Mouse (Mus musculus) fibroblast of lung, adult 2 months (primary cell): Measurements from ENCODE around the gene Hand2.

ENCODE experiments used
- DNase-seq: peaks from one replicate; pipeline ENCODE4 v3.0.0-alpha.2; 2011; ENCODE audit warnings: low read depth

The Hand2 gene

GRCm38 (mm10) chr8:57342386-57343090, 21.8 kb downstream of the Hand2 start:
- DNase-seq = no peak

GRCm38 (mm10) chr8:57343731-57344315, 23.0 kb downstream of the Hand2 start:
- DNase-seq = no peak

DNA sequence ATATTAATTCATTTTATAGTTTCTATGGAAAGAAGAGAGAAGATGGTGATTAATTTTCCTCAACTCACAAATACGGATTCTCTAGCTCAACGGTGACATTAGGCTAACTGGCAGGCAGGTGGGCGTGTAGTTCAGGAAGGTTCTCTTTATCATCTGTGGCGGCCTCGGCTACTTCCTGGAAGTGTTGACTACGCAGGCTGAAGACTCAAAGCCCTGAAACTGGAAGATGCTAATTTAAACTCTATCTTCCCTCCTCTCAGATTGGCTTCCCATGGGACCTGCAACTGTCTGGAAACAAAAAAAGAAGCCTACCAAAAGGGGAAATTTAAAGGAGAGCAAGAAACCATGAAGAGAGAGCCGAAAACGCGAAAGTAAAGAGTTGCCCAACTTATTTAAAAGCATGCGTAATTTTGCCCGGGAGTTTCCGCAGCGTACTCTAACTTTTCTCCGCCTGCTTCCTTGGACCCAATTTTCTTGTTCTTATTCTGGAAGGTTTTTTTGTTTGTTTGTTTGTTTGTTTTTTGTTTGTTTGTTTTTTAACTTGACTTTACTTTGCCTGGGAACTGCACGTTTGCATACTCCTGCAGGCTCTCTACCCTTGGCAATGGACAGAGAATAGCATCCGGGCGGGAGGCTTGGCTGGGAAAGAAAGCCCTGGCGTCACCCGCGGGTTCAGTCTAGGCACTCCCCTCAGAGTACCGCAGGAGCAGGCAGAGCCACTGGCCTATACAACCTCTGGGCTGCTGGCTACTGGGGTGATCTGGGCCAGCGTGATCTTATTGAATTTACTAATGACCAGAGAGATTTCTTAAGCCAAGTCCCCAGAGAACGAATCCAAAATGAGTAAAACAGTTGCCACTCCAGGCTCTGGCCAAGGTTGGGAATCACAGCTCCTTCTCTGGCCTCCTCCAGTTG, 24.4 kb downstream of the Hand2 start:
- no peak for DNase-seq

DNA sequence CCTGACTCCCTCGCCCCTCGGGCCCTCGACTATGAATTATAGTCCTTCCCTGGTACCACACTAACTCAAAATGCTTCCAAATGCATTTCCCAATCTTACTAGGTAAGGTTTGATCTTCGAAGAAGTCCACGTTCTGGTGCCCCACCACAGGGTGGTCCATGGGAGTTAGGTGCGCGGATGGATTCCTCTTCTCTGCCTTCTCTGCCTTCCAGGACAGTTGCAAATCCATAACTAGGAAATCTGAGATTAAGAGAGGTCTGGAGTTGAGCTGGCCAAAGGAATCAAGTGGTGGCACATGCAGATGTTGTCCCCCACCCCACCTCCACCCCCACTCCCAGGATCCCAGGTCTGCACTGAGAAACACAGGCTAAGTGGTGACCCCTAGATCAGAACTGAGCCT, 25.6 kb downstream of the Hand2 start:
- no peak for DNase-seq

DNA sequence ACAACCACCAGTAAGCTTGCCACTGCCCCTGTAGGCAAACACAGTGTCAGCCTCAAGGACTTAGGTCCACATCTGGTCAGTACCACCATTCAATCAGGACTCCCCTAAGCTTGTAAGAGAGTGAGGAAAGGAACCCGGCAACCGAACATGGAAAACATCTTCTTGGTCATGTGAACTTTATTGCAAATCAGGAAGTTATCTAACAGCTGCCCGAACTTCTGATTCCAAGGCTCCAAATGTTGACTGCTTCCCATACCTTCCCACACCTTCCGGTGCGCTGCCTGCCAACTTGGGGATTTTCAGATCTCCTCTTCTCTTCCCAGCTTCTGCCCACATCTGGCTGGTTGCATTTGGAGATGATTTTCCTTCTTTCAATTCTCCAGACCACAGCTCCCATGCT, 26.4 kb downstream of the Hand2 start:
- DNase-seq = no peak

DNA sequence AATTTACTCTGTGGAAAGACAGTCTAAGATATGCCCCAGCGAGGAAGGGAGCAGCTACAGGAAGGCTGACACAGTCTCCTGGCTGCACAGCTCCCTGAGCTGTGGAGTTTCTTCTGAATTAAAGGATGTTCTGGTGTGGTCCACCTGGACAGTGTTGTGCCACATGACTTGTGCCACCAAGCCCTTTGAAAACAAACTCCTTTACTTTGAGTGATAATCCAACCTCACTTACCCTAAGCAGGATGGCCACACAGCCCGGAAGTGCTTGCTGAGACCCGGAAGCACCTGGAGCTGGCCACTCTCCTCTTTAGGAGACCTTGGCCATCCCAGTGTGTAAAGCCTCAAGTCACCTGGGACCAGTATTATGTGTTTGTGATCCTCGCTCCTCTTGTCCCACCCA, 27.5 kb downstream of the Hand2 start:
- no peak for DNase-seq

DNA sequence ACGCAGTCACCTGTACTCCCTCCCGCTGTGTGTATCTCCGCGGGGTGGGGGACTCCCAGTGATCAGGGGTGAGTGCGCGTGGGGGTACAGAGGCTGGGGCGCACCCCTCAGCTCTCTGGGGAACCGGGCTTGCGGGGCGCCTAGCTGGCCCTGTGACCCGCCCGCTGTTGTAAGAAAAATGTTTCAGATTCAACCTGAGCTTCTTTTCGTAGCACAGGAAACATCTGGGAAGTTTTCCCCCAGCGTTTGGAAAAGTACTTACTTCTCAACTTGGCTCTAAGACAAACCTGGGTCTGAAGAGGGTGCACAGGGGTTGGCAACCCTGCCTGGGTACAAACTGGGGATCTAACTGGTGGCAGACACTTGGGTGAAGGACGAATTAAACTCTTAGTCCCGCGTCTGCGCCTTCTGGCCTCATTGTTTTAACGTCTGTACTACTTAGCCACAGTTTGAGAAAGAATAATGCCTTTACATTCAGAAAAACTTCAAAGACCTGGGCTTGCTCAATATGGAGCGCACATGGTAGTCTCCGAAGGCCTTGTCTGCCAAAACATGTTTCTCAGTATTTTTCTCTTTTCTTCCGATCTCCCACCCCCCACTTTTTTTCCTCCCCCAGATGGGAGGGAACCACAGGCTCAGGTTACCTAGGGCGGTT, 28.2 kb downstream of the Hand2 start:
- no peak for DNase-seq

DNA sequence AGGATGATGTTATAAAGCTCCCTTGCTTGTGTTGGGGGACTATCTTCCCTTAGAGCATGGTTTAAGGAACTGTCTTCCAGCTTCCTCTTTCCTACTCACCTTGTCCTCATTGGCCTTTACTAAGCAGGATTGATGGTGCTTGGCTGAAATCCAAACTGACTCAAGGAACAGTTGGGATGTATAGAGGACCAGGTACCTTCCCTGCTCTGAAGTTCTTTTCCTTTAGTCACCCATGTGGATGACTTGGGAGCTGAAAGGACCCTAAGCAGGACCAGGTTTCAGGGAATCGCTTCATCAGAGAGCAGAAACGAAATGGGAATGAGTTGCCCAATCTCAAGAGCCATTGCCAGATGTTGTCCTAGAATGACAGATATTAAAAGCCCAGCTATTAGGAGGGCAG, 31.1 kb downstream of the Hand2 start:
- no peak for DNase-seq

DNA sequence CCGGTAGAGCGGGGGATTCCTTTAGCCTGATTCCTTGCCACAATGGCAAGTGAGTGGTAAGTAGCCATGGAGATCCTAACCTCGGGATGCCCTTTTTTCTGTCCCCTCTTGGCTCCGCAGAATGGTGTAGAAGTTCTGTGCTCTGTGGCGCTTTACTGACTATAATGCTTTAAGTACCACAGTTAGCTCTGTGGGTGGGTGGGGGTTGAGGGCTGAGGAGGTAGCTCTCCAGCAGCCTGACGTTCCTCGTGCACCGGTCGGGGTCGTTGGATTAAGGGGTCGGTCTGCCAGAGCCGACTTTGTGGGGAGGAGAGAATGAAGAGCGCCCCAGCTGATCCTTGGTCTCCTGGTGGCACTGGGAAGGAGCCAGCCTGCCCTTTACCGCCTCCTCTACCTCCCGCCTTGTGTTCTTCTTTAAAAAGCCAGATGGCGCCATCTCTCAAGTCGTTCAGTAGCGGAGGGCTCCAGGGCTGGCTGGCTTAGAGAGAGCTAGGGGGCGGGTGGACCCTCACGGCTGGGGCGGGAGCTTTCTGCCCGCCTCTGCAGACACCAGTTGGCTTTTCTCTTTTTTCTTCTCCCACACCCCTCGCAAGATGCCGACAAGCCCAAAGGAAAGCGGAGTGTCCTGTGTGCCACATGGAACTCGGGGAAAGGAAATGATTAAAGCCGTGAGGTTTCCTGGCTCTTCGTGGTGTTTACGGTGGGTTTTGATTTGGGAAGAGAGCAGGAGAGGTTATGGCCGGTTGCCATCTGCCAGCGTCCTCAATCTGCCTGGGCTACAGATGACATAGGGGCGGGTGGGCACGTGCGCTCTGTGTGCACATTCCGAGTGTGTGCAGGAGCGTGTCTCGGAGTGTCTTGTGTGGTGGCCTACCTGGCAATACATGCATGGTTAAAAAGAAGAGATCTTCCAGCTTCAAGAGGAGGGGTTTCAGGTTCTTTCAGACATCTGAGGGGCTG, 32.8 kb downstream of the Hand2 start:
- DNase-seq = no peak

GRCm38 (mm10) chr8:57354876-57355275, 34.1 kb downstream of the Hand2 start:
- no peak for DNase-seq

- no peak for DNase-seq
Measured at GRCm38 (mm10) chr8:57356529-57357325, 35.9 kb downstream of the Hand2 start.

DNA sequence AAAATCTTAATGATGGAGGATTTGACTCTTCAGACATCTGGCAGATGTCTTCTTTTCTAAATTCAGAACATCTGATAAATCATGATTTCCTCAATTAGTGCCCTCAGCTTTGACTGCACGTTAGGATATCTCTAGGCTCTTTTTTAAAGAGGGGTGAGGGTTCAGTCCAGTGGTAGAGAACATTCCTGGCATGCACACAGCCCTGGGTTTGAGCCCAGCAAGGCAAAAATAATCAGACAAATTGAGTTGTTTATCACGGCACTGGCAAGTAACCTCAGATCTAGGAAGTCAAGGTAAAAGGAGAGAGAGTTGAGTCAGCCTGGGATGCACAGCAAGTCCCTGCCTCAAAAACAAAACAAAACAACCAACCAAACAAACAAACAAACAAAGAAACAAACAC, 39.7 kb downstream of the Hand2 start:
- DNase-seq = no peak

DNA sequence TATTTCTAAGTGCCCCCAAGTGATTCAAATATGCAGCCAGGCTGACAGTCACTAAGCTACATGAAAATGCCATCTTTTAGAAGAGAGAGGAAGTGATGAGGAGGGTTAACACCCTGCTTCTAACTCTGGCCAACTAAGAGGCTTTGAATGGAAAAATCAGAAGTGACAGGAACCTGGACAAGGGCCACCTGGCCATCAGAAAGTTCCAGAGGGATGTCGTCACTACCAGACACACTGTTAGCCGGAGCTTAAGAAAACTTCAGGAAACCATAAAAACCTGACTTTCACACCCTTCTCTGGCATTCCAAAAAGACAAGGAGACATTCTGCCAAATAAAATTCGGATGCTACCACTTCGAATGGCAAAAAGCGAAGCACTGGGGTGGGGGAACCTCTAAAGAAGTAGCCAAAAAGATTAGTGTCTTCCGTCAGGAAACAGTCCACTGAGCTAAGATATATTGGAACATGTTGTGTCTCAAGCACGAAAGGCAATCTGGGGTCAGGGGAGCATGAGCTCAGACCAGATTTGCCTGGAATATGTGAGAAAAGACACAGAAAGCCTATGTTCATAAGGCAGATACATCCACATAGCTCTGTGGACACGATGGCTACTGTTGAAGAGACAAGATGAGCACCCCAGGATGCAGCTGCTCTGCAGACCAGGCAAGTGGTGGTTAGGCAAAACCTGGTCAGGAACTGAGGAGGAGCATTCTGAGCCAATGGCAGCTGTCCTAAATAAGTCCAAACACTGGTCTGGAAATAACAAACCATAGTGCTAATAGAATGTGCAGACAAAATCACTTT, 40.4 kb downstream of the Hand2 start:
- DNase-seq = no peak

DNA sequence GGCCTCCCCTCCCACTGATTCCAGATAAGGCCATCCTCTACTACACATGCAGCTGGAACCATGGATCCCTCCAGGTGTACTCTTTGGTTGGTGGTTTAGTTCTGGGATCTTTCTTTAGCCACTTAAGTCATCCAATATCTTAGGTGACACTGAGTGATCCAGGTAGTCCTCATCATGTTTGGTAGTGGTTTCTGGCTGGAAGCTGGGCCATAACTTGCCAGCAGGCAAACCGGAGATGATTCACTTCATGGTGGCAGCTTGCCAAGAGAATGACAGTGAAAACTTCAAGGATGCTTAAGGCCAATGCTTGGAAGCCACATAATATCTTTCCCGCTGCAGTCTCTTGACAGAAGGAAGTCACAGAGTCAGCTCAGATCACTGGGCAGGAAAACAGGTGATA, 42.1 kb downstream of the Hand2 start:
- DNase-seq = no peak

DNA sequence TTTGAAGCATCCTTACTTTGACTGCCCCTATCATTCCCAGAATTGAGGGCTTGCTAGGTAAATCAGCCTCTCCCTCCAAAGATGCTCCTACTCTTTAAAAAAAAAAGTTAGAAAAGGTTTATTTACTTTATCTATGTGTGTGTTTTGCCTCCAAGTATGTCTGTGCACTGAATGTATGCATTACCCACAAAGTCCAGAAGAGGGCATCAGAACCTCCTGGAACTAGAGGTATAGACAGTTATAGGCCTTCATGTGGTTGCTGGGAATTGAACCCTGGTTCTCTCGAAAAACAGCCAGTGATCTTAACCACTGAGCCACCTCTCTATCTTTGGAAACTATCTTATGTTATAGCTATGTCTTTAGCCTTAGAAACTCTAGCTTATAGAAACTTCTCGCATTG, 53.3 kb downstream of the Hand2 start:
- no peak for DNase-seq
